Mouse (Mus musculus): ENCODE data around the gene Gprc5c. TPM values are rescaled to one million over a fixed set of nuclear protein-coding genes. Genes with fewer than 3 reads are reported as not detected.

Gprc5c gene
- polyA plus RNA-seq, 1 experiment: 4.4 TPM

DNA sequence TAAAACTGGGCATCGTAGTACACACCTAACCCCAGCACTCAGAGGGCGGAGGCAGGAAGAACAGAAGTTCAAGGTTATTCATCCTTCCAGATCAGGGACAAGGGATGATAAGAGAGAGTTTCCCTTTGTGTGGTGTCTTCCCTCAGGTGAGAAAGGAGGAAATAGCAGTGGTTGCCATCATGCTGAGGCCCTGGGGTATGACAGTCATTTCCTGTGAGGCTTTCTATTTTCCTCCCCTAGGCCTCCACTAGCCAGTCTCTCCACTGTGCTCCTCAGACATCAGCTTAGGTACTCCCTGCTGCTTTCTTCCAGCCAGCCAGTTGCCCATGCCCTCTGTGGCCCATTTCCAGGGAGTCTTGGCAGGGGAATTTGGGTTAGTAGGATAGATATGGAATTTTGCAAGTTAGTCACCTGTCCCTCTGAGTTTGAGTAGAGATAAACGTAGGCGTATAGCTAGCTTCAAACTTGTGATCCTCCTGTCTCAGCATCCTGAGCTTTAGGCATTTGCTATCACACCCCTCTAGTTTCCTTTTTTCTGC, 32.4 kb downstream of the Gprc5c start:
- WGBS: 72% methylated on average over 4 of the region's 4 CpGs
- Histone ChIP-seq H3K27me3 (ENCODE audit: control insufficient read depth, insufficient read depth, low read length) (no peaks in the 10 kb centered on the region; the same call in 1 of the 2 replicates), H3K4me3 (ENCODE audit: low read depth, low read length) (no peak overlapping the region), H3K27ac (ENCODE audit: insufficient read depth, low read depth, low read length) (no peak overlapping the region), H3K4me1 (ENCODE audit: control insufficient read depth, insufficient read depth, insufficient read length, low read length) (peaks cover 5% of the 10 kb centered on the region; the same call in 1 of the 2 replicates), H3K36me3 (ENCODE audit: control insufficient read depth, insufficient read depth, low read length) (no peaks in the 10 kb centered on the region)
- TF ChIP-seq POLR2A (IDR thresholded peaks at IDR 0.05; ENCODE audit: low read depth, low read length) (no peak), CTCF (IDR thresholded peaks at IDR 0.05; ENCODE audit: extremely low read depth, insufficient read length, insufficient replicate concordance, low read depth, low read length) (no peak)

DNA sequence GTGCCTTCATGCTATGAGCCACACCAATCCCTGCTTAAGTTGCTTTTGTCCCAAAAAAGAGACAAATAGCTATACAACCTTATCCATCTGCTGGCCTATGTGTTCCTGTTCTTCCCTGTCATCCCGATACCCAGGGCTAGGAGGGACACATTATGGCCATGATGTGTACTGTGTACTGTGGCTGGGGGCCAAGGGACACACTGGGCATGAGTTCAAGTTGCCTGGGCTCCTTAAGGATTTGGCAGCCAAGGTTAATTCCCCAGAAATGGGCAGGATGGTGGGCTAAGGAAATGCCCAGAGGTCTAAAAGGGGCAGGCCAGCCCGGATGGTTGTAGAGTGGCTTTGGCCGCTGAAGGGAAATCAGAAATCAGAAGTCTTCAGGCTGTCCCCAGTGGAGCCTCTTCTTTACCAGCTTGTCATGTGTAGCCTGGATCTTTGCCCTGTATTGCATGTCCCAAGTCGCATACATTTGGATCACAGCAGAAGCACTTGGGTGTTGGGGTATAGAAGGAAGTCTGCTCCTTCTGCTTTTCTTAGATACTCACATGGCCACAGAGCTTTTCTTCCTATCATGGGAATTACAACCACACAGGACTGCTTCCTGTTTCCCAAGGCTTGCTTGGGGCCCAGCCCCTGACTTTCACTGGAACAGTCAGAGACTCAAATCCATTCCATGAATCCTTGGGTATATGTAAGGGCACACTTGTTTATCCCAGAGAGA, 33.6 kb downstream of the Gprc5c start:
- Histone ChIP-seq H3K27me3 (ENCODE audit: control insufficient read depth, insufficient read depth, low read length) (no peaks in the 10 kb centered on the region; the same call in 1 of the 2 replicates), H3K36me3 (ENCODE audit: control insufficient read depth, insufficient read depth, low read length) (no peaks in the 10 kb centered on the region), H3K4me1 (ENCODE audit: control insufficient read depth, insufficient read depth, insufficient read length, low read length) (peaks cover 5% of the 10 kb centered on the region; the same call in 1 of the 2 replicates), H3K4me3 (ENCODE audit: low read depth, low read length) (no peak overlapping the region), H3K27ac (ENCODE audit: insufficient read depth, low read depth, low read length) (no peak overlapping the region)
- no peak for TF ChIP-seq CTCF (IDR thresholded peaks at IDR 0.05; ENCODE audit: extremely low read depth, insufficient read length, insufficient replicate concordance, low read depth, low read length)
- no peak for TF ChIP-seq POLR2A (IDR thresholded peaks at IDR 0.05; ENCODE audit: low read depth, low read length)
- WGBS: 52% methylated on average over 4 of the region's 4 CpGs

DNA sequence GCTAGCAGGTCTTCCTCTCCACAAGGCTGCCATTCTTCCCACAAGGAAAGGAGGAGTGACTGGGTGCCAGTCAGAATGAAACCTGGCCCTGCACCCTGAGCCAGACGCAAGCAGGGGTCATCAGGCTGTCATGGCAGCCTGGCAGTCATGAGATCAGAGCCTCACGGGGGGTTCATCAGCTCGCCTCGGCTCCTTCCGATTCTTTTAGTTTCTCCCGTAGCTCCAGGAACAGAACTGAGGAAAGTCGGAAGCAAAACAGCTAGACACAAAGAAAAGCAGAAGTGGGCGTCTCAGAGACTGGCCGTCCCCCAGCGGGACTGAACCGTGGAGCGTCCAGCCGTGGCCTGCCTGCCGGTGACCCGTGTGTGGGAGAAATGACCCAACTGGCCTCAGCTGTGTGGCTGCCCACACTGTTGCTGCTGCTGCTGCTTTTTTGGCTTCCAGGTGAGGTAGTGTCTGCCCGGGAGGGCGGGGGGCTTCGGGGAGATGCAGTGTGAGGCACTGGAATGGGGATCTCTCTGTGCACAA, 39.1 kb downstream of the Gprc5c start, which contains the start of gene Cd300a:
TSS of gene Cd300a (plus strand) at position 51 of the 528 bp plus-strand sequence.
- no peak for TF ChIP-seq POLR2A (IDR thresholded peaks at IDR 0.05; ENCODE audit: low read depth, low read length)
- no peak for TF ChIP-seq CTCF (IDR thresholded peaks at IDR 0.05; ENCODE audit: extremely low read depth, insufficient read length, insufficient replicate concordance, low read depth, low read length)
- no peaks in the 10 kb centered on the region; the same call in 1 of the 2 replicates for H3K27me3 ChIP-seq (ENCODE audit: control insufficient read depth, insufficient read depth, low read length)
- peak within 1 kb of the TSS; percentile 45 for H3K4me3 ChIP-seq (ENCODE audit: low read depth, low read length)
- WGBS: 73% methylated on average over 18 of the region's 18 CpGs
- no peaks in the 10 kb centered on the region for H3K36me3 ChIP-seq (ENCODE audit: control insufficient read depth, insufficient read depth, low read length)
- H3K27ac ChIP-seq (ENCODE audit: insufficient read depth, low read depth, low read length): 0 out of 2 replicates have a peak within 1 kb of the TSS, but pooled peaks have one; percentile 26
- no peaks in the 10 kb centered on the region for H3K4me1 ChIP-seq (ENCODE audit: control insufficient read depth, insufficient read depth, insufficient read length, low read length)

DNA sequence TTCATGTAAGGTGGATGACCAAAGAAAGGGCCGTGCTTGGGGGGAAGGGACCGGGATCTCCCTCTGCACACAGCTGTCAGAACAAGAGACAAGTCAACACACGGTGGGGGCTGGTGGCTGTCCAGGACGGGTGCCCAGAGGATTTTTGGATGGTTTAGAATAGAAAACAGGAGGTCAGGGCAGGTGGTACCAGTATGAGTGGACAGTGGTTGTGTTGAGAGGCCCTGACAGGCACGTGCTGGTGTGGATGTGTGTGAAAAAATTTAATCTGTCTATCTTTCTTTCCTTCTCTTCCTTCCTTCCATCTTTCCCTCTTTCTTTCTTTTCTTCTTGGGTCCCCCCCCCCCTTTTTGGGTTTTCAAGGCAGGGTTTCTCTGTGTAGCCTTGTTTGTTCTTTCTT, 39.6 kb downstream of the Gprc5c start:
- no peaks in the 10 kb centered on the region for H3K36me3 ChIP-seq (ENCODE audit: control insufficient read depth, insufficient read depth, low read length)
- WGBS: 48% methylated on average over 5 of the region's 5 CpGs
- no peaks in the 10 kb centered on the region; the same call in 1 of the 2 replicates for H3K27me3 ChIP-seq (ENCODE audit: control insufficient read depth, insufficient read depth, low read length)
- no peak for TF ChIP-seq POLR2A (IDR thresholded peaks at IDR 0.05; ENCODE audit: low read depth, low read length)
- TF ChIP-seq CTCF (IDR thresholded peaks at IDR 0.05; ENCODE audit: extremely low read depth, insufficient read length, insufficient replicate concordance, low read depth, low read length): no peak
- H3K4me1 ChIP-seq (ENCODE audit: control insufficient read depth, insufficient read depth, insufficient read length, low read length): no peaks in the 10 kb centered on the region
- H3K4me3 ChIP-seq (ENCODE audit: low read depth, low read length): peak overlapping the region; percentile 45
- H3K27ac ChIP-seq (ENCODE audit: insufficient read depth, low read depth, low read length): 0 out of 2 replicates have a peak overlapping the region, but pooled peaks have one; percentile 26

DNA sequence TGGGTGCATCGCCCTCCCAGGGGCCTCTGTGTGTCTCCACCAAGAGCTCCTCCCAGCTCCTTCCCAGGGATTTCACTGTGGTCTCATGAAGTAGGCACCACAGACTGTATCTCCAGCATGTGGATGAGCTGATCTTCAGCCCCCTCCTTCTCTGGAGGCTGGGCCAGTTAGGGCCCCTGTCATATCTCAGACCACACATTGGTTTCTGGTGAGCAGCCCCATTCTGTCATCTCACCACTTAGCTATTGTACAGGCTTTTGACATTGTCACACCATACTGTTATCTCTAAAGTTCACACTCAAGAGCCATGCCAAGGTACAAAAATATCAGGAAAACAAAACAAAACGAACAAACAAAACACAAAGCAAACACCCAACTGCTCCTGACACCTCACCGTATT, 45.1 kb downstream of the Gprc5c start:
- H3K36me3 ChIP-seq (ENCODE audit: control insufficient read depth, insufficient read depth, low read length): no peaks in the 10 kb centered on the region
- 78% methylated on average over 3 of the region's 3 CpGs for WGBS
- no peak overlapping the region for H3K4me3 ChIP-seq (ENCODE audit: low read depth, low read length)
- H3K27ac ChIP-seq (ENCODE audit: insufficient read depth, low read depth, low read length): no peak overlapping the region
- TF ChIP-seq POLR2A (IDR thresholded peaks at IDR 0.05; ENCODE audit: low read depth, low read length) (no peak), CTCF (IDR thresholded peaks at IDR 0.05; ENCODE audit: extremely low read depth, insufficient read length, insufficient replicate concordance, low read depth, low read length) (no peak)
- no peaks in the 10 kb centered on the region for H3K27me3 ChIP-seq (ENCODE audit: control insufficient read depth, insufficient read depth, low read length)
- H3K4me1 ChIP-seq (ENCODE audit: control insufficient read depth, insufficient read depth, insufficient read length, low read length): no peaks in the 10 kb centered on the region

DNA sequence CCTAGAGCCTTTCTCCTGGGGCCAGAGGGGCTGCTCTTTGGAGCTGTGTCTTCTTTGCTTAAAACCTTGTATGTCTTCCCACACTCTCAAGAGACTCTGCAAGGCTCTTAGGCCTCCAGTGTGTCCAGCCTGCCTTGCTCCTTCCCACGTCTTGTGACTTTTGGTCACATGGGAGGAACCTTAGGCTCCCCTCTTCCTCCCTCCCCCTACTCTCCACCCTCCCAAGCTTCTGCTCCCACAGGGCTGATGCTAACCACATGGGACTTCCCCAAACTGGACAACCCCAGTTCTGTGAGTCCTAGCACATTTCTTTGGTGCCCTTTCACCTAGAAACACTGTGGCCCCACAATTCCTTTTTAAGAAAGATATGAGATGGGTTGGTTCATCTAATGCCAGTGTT, 47.1 kb downstream of the Gprc5c start:
- no peaks in the 10 kb centered on the region for H3K36me3 ChIP-seq (ENCODE audit: control insufficient read depth, insufficient read depth, low read length)
- no peaks in the 10 kb centered on the region for H3K27me3 ChIP-seq (ENCODE audit: control insufficient read depth, insufficient read depth, low read length)
- WGBS: 19% methylated on average over 1 of the region's 1 CpGs
- no peak for TF ChIP-seq CTCF (IDR thresholded peaks at IDR 0.05; ENCODE audit: extremely low read depth, insufficient read length, insufficient replicate concordance, low read depth, low read length)
- H3K4me1 ChIP-seq (ENCODE audit: control insufficient read depth, insufficient read depth, insufficient read length, low read length): no peaks in the 10 kb centered on the region
- no peak overlapping the region for H3K4me3 ChIP-seq (ENCODE audit: low read depth, low read length)
- 0 out of 2 replicates have a peak overlapping the region, but pooled peaks have one; percentile 33 for H3K27ac ChIP-seq (ENCODE audit: insufficient read depth, low read depth, low read length)

DNA sequence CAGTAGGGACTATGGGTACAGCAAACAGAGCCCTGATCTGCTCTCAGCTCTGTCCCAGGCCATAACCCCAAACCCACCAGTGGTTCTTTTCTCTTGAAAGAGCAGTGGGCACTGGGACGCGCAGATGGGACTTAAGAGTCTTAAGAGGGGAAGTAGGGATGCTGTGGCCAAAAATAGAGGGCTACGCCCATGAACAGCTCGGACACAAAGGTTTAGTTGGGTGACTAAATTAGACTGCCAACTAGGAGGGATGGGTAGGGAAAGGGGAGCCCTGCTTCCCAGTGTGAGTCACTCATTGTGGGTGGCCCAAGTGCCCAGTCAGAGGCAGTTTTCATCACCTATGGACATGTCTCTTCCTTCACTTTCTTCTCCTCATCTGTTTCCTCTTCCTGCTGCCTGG, 52.3 kb downstream of the Gprc5c start:
- Histone ChIP-seq H3K4me3 (ENCODE audit: low read depth, low read length) (no peak overlapping the region), H3K27ac (ENCODE audit: insufficient read depth, low read depth, low read length) (no peak overlapping the region), H3K4me1 (ENCODE audit: control insufficient read depth, insufficient read depth, insufficient read length, low read length) (no peaks in the 10 kb centered on the region), H3K36me3 (ENCODE audit: control insufficient read depth, insufficient read depth, low read length) (no peaks in the 10 kb centered on the region), H3K27me3 (ENCODE audit: control insufficient read depth, insufficient read depth, low read length) (no peaks in the 10 kb centered on the region)
- WGBS: 90% methylated on average over 4 of the region's 4 CpGs
- TF ChIP-seq POLR2A (IDR thresholded peaks at IDR 0.05; ENCODE audit: low read depth, low read length) (no peak), CTCF (IDR thresholded peaks at IDR 0.05; ENCODE audit: extremely low read depth, insufficient read length, insufficient replicate concordance, low read depth, low read length) (no peak)

Measured in small intestine, adult 2 months (tissue).